Mouse (Mus musculus) adrenal gland, adult 2 months (tissue): ENCODE data around the gene Crhbp. TPM values are rescaled to one million over a fixed set of nuclear protein-coding genes. Genes with fewer than 3 reads are reported as not detected.

ENCODE experiments used
- DNase-seq: peaks from one replicate; pipeline ENCODE4 v3.0.0; 2021
- long read RNA-seq: library from polyadenylated mRNA; stranded (forward); transcript quantifications from one replicate; pipeline ENCODE4 v2.0.0, GENCODE M21; 2021
- polyA plus RNA-seq: library from polyadenylated mRNA; depleted of rRNA; stranded (reverse); fragments of >200 nt; gene quantifications from 2 replicates; pipeline ENCODE4 v1.2.3, GENCODE M21; 2012; rRNA removed
- total RNA-seq, 2 experiments: library from RNA; stranded (reverse); gene quantifications; 2 replicates each; pipeline ENCODE4 v1.2.3; 2021

Crhbp gene
- total RNA-seq (under 1 TPM in 1 of 2 experiments, not detected in 1; 0.21 TPM), polyA plus RNA-seq (not detected in 2 replicates)
- long read RNA-seq: 0 reads

DNA sequence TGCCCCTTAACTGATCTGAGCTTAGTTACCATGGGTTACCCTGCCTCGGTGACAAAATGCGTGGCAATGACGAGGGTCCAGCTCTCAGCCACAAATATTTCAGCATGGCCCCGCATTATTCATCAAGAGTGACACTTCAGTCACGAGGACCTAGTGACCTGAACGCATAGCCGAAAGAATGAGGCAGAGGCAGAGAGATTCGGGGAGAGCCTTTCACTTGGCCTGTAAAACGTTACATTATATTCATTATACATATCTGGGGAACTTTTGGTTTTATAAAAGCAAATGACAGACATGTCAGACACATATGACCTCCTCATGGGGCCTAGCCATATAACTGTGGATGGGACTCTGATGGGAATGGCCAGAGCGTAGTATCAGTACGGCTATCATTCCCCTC lies at the start of gene Crhbp:
Gene Crhbp, minus strand, starts transcription at position 101 of the 400 bp plus-strand sequence.
- DNase-seq: no peak

DNA sequence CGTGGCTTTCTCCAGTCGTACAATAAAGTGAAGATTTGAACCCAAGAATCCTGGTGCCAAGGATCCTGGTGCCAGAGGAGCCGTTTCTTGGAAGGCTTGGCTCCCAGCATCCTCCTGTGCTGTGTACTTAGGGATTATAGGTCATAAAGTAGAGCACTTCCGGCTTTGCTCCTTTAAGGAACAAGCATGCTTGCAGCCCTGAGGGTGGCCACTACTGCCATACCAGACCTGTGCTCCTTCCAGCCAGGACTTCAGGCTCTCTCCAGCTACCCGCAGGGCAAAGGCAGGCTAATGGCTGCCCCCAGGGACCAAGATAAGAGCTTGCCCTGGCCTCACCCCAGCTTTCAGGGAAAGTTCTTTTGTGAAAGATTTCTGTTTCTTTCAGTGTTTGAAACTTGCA lies 48.6 kb upstream of the Crhbp start:
- no peak for DNase-seq

- DNase-seq: no peak
Measured at GRCm38 (mm10) chr13:95491327-95491726, 46.6 kb upstream of the Crhbp start.

DNA sequence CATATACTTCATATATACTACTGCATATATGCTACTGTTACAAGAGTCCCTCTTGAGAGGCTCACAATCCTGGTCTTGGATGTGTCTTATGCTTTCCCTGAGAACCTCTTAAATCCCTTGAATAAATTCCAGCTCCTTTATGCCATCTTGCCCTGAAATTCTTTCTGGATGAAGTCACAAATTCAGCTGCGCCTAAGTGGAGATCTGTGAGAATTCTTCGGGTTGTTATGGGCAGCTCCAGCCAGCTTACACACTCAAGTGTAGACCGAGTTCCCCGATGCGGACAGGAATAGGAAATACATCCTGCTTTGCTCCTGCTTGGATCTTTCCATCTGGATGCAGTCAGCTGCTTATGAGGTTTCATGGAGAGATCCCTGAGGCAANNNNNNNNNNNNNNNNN lies 39.9 kb upstream of the Crhbp start:
- DNase-seq: no peak

DNA sequence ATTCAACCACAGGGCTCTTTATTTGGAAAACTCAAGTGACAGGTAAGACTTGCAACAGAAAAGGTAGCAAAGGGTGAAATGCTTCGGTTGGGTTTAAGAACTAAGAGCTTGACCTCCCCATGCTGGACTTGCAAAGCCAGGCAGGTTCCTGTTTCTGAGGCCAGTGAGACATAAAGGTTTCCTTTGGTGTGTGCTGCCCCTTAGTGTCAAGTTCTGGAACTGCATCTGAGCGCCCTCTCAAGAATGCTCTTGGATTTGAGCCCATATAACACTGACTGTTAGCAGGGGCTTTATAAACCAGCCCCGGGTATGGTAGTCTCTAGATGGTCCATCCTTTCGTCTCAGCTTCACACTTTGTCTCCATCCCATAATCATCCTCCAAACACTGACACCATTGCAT lies 36.7 kb upstream of the Crhbp start:
- peak; percentile 67 for DNase-seq

DNA sequence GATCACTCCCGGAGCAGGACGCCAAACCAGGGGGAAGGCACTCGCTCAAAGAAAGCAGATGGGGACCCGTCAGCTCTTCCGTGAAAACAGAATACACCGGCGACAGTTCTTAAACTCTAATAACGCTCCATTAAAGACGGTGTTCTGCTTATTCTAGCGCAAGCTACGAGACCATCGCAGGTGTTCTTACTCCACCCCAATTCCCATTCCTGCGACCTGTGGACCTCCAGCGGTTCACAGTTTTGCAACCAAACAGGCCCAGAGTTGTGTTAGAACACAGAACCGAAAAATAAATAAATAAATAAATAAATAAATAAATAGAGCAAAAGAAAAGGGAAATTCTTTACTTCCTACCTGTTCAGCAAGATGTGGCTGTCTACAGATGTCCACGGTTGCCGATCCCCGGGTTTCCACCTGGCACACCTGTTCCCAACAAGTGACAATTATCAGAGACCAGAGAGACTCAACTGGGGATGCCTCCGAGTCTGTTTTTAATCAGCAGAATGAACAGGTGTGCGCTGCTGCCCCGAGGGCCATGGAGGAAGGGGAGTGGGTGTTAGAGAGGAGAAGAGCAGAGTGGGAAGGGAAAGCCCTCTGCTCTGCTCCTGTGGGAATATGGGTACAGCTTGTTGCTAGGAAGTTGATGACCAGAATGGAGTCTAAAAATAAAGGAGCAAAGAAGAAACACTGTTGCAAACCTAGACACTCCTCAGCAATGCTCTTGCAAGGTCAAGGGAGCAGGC lies 34.1 kb upstream of the Crhbp start, which contains the start of gene S100z:
Gene S100z, minus strand, starts transcription at position 51 of the 743 bp plus-strand sequence.
- DNase-seq: no peak

DNA sequence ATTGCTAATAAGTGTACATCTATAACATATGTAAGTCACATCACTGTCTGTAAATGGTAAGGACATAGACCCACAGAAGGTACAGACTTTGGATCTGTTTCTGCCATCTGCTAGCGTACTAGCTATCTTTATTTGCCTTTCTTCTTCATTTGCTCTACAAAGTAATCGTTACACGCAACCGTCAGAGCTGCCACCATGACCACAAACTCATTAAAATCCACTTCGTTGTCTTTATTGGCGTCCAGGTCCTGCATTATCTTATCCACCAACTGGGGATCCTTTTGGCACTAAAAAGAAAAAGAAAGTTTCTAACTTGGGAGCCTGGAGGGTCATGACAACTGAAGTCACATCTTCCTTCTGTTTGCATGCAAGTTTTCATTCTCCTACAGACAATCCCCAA lies 32.4 kb upstream of the Crhbp start:
- no peak for DNase-seq

- DNase-seq: no peak
Measured at GRCm38 (mm10) chr13:95475124-95475523, 30.4 kb upstream of the Crhbp start.

GRCm38 (mm10) chr13:95474294-95474693 lies 29.6 kb upstream of the Crhbp start:
- DNase-seq: no peak

DNA sequence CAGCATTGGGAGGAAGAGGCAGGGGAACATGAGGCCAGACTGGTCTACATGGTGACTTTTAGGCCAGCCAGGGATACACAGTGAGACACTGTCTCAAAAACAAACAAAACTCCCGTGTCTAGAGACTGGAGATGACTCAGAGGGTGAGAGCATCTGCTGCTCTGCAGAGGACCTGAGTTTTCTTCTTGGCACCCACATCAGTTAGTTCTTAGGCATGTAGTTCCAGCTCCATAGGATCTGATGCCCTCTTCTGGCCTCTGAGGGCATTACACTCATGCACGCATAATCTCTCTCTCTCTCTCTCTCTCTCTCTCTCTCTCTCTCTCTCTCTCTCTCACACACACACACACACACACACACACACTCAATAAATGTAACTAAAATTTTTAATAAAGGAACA lies 26.2 kb upstream of the Crhbp start:
- no peak for DNase-seq

GRCm38 (mm10) chr13:95451529-95451928 lies 6.8 kb upstream of the Crhbp start:
- DNase-seq: no peak

DNA sequence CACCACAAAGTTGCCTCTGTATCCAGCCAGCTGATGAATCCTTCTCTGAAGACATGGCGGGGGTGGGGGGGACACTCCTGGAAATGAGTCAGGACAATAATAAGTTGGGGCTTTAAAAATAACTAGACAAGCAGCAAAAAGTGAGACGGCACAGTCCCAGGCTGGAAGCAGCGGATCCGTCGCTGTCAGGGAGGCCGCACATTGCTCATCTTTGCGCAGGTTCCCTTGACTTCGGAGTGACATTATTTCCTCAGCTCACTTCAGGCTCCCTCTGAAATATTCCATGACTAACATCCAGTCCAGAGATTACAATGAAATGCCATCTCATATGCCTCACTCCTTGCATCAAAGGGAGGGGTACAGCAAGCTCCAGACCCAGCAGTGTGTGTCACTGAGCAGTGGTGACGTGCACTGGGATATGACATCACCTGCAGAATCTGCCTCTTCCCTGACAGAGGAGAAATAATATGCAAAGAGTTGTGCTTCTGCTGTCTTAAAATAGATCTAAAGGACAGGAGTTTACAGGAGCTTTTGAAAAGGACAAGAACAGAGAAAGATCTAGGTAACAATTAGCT lies 6.0 kb upstream of the Crhbp start:
- DNase-seq: peak; percentile 56

GRCm38 (mm10) chr13:95449730-95450129 lies 5.0 kb upstream of the Crhbp start:
- no peak for DNase-seq

DNA sequence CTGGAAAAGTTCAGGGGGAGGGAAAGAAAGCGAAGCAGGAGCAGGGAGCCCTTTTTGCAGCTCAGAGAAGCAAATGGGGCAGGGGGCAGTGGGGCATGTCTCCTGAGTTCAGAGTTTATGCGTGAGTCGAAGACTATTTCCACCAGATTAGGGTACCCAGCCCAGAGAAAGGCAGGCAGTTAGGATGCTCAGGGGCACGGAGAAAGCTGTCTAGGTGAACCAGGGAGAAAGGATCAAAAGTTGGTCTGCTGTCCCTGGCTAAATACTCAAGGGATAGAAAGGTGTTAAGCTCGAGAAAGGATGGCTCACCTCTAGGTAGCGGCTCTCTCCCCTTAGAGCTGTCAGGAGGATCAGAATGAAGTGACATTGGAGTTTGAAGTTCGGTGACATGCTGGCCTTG lies 433 bp downstream of the Crhbp start:
- DNase-seq: no peak

GRCm38 (mm10) chr13:95443376-95444233 lies 1.1 kb downstream of the Crhbp start:
- no peak for DNase-seq

GRCm38 (mm10) chr13:95442901-95443300 lies 1.8 kb downstream of the Crhbp start:
- no peak for DNase-seq

- no peak for DNase-seq
Measured at GRCm38 (mm10) chr13:95439569-95439968, 5.2 kb downstream of the Crhbp start.

DNA sequence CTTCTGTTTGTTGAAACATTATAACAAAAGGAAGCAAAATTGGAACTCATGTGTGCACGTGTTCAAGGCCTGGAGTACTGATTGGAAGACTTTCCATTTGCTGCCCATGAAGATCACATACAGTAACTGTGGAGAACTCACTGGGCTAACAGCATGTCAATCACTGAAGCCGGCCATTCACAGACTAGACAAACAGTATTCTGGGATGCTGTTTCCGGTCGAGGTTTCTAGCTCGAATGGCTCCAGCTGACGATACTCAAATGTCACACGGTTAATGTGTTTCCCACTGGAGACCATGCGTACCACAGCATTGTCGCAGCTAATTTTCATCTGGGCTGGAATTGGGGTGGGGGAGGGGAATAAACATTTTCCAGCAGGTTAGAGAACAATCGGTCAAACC lies 13.0 kb downstream of the Crhbp start:
- no peak for DNase-seq

DNA sequence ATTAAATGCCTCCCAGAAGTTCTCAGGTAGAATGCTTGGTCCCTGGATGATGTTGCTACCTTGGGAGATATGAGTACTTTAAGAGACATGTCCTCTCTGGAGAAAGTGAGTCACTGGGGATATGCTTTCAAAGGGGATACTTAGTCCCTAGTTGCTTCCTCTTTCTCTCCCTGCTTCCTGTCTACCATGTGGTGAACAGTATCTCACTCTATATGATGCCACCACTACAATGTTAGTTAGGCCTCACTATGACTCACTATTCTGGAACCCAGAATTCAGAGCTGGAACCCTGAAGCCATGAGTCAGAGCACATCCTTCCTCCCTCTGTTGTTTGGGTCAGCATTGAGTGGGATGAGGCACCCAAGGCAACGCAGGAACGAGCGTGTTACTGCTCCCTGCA lies 17.2 kb downstream of the Crhbp start:
- no peak for DNase-seq

- no peak for DNase-seq
Measured at GRCm38 (mm10) chr13:95426421-95426820, 18.3 kb downstream of the Crhbp start.

- DNase-seq: no peak
Measured at GRCm38 (mm10) chr13:95425484-95425883, 19.2 kb downstream of the Crhbp start.

DNA sequence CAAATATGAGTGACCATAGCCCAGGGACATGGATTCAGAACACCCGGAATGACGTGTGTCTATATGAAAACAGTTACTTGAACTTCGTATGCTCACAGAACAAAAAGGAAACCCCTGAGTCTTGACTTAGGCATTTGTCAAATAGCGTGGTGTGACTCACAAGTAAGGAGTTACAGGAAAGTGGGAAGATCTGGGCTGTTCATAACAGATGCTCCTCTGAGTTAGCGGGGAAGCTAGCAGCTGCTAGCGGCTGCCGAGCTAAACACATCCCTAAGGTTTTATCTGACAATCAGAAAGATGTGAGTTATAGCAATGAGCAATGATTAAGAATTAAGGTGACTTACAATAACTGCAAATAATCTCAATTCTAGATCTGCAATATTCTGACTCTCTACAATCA lies 19.8 kb downstream of the Crhbp start:
- no peak for DNase-seq

DNA sequence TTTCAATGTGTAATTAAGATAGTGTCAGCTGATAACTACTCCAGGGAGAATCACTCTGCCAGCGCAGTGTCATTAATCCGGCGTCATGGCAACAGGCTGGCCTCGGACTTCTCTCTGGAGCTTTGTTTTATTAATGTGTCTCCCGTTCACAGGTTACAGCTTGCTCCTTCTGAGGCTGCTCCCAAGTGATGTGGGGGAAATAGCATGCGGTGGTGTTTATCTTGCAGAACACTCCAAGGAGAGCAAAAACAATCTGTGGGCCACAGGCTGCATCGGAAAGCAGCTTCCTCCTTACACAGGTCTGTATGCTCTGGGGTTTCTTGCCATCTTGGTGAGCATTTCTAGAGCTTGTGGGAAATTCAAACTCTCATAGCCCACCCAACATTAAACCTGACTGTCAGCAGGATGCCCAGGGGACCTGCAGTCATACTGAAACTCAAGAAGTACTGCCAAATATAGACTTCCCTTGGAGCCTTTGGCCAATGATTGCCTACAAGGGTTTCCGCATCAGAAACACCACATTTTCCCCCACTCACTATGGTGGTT lies 25.4 kb downstream of the Crhbp start:
- DNase-seq: peak; percentile 10
